Mouse (Mus musculus): ENCODE data around the gene Sorcs3. TPM values are rescaled to one million over a fixed set of nuclear protein-coding genes. Genes with fewer than 3 reads are reported as not detected.

Gene Sorcs3
- polyA plus RNA-seq, 1 experiment from 2014 or later: 0.94 TPM

DNA sequence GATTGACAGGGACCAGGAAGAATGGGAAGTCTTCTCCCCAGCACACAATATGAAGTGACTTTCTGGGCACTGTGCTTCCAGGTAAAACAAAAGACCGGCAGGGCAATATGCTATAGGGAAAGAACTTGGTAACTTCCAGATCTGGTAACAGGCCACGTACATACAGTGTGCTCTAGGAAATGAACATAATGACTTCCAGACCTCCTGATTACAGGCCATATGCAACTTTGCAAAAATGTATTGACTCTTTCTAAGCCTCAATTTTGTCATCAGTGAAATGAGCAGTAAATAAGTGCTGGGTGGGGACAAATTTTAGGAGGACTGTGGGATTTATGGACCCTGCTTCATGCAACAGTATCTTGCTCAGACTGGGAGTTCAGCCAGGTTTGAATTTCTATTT lies 88.4 kb downstream of the Sorcs3 start:
- Histone ChIP-seq H3K4me2 (ENCODE audit: low read depth, low read length) (no peak overlapping the region), H3K36me3 (replicated peaks; ENCODE audit: control insufficient read depth, insufficient read depth, low read depth, low read length) (no peaks in the 10 kb centered on the region), H3K27me3 (ENCODE audit: control insufficient read depth, insufficient read depth, low read length) (no peaks in the 10 kb centered on the region), H3K9me3 (replicated peaks; ENCODE audit: control insufficient read depth, low read length) (no peaks in the 10 kb centered on the region), H3K4me1 (ENCODE audit: control insufficient read depth, insufficient read depth, low read length) (no peaks in the 10 kb centered on the region), H3K4me3 (ENCODE audit: low read depth, low read length) (no peak overlapping the region), H3K27ac (replicated peaks; ENCODE audit: low read depth, low read length) (no peak overlapping the region), H3K9ac (replicated peaks; ENCODE audit: low read length) (no peak overlapping the region)
- WGBS: 32% methylated on average over 2 of the region's 2 CpGs
- DNase-seq (ENCODE audit: low spot score) (peak; percentile 69), ATAC-seq (replicated peaks; ENCODE audit: insufficient number of reproducible peaks, low FRiP score, low TSS enrichment, low read depth) (no peak; the same call in 1 of the 2 replicates)

- Histone ChIP-seq H3K27me3 (ENCODE audit: control insufficient read depth, insufficient read depth, low read length) (no peaks in the 10 kb centered on the region), H3K9ac (replicated peaks; ENCODE audit: low read length) (no peak overlapping the region), H3K4me3 (ENCODE audit: low read depth, low read length) (no peak overlapping the region), H3K4me2 (ENCODE audit: low read depth, low read length) (no peak overlapping the region), H3K9me3 (replicated peaks; ENCODE audit: control insufficient read depth, low read length) (no peaks in the 10 kb centered on the region), H3K4me1 (ENCODE audit: control insufficient read depth, insufficient read depth, low read length) (no peaks in the 10 kb centered on the region), H3K27ac (replicated peaks; ENCODE audit: low read depth, low read length) (no peak overlapping the region), H3K36me3 (replicated peaks; ENCODE audit: control insufficient read depth, insufficient read depth, low read depth, low read length) (no peaks in the 10 kb centered on the region)
- DNase-seq (ENCODE audit: low spot score) (no peak), ATAC-seq (replicated peaks; ENCODE audit: insufficient number of reproducible peaks, low FRiP score, low TSS enrichment, low read depth) (no peak)
- 75% methylated on average over 2 of the region's 2 CpGs for WGBS
These were observed 92.6 kb downstream of the Sorcs3 start for GRCm38 (mm10) chr19:48298384-48298783.

DNA sequence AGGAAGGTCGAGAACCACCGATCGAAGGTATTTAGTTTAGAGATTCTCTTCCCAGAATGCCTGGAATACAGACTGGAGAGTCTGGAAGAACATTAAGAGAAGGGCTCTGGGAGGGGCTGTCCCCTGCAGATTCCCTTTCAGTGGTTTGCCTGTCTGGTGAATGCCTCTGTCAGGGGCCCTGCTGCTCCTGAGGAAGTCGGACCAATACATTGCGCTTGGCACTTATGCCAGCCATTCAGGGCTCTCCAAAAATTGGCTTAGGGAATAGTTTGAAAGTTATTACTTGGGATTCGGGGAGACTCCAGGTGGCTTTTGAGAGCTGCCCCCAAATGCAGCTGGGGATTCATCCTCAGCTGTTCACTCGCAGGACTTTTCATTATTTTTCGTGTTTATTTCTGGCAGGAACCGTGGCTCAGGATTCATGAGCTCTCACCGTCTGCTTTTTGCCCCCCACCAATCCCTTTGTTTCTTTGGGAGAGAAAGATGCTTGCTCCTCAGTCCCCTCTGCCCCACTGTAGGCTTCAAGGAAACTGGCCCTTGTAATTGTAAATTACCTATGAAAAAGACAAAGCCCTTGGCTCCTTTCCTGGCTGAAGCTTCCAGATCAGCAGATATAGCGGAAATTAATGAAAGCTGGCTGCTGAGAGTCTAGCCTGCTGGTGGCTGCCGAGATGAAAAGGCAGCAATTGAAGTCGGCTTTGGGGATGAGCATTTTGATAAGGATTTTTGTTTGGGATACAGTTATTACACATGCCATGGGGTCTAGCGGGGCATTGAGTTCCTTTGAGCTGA lies 94.8 kb downstream of the Sorcs3 start:
- Histone ChIP-seq H3K4me3 (ENCODE audit: low read depth, low read length) (no peak overlapping the region), H3K9ac (replicated peaks; ENCODE audit: low read length) (no peak overlapping the region), H3K9me3 (replicated peaks; ENCODE audit: control insufficient read depth, low read length) (no peaks in the 10 kb centered on the region), H3K4me1 (ENCODE audit: control insufficient read depth, insufficient read depth, low read length) (no peaks in the 10 kb centered on the region), H3K36me3 (replicated peaks; ENCODE audit: control insufficient read depth, insufficient read depth, low read depth, low read length) (no peaks in the 10 kb centered on the region), H3K4me2 (ENCODE audit: low read depth, low read length) (no peak overlapping the region), H3K27ac (replicated peaks; ENCODE audit: low read depth, low read length) (no peak overlapping the region), H3K27me3 (ENCODE audit: control insufficient read depth, insufficient read depth, low read length) (no peaks in the 10 kb centered on the region)
- ATAC-seq (replicated peaks; ENCODE audit: insufficient number of reproducible peaks, low FRiP score, low TSS enrichment, low read depth) (no peak), DNase-seq (ENCODE audit: low spot score) (no peak)
- WGBS: 33% methylated on average over 14 of the region's 14 CpGs

DNA sequence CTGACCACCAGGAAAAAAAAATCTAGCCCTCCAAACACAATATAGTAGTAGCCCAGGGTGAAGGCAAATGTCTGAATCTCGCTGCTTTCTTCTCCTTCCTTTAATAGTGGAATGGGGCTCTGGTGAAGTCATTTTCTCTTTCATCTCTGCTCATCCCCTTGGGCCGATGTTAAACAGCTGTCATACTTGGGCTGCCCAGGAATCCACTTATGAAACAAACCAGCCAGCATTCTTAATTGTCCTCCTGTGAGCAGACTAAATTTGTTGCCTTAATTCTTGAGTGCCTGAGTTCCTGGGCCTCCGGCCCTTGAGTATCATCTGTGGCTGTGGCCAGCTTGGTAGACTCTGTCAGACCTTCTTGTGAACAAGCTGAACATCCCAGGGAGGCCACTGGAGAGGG lies 95.5 kb downstream of the Sorcs3 start:
- Histone ChIP-seq H3K9ac (replicated peaks; ENCODE audit: low read length) (no peak overlapping the region), H3K27me3 (ENCODE audit: control insufficient read depth, insufficient read depth, low read length) (no peaks in the 10 kb centered on the region), H3K4me2 (ENCODE audit: low read depth, low read length) (no peak overlapping the region), H3K9me3 (replicated peaks; ENCODE audit: control insufficient read depth, low read length) (no peaks in the 10 kb centered on the region), H3K4me3 (ENCODE audit: low read depth, low read length) (no peak overlapping the region), H3K27ac (replicated peaks; ENCODE audit: low read depth, low read length) (no peak overlapping the region), H3K36me3 (replicated peaks; ENCODE audit: control insufficient read depth, insufficient read depth, low read depth, low read length) (no peaks in the 10 kb centered on the region), H3K4me1 (ENCODE audit: control insufficient read depth, insufficient read depth, low read length) (no peaks in the 10 kb centered on the region)
- 46% methylated on average over 3 of the region's 3 CpGs for WGBS
- ATAC-seq (replicated peaks; ENCODE audit: insufficient number of reproducible peaks, low FRiP score, low TSS enrichment, low read depth): no peak
- DNase-seq (ENCODE audit: low spot score): no peak

DNA sequence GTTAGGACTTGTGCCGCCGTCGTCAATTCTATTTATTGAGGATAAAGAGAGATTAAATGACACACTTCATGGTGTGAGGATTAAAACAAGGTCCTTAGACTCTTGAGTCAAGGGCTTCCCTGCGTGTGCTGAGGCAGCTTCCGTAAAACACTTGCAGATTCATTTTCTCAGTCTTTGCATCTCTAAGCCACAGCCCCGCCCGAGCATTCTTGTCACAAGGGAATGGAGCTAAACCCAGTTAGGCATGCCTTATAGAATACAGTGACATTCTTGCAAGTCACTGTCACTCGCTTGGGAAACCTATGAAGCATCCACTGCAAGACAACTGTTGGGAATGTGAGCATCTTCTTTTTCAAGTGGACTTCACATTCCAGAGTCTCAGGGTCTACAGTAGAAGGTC lies 102.5 kb downstream of the Sorcs3 start:
- Histone ChIP-seq H3K4me2 (ENCODE audit: low read depth, low read length) (no peak overlapping the region), H3K27me3 (ENCODE audit: control insufficient read depth, insufficient read depth, low read length) (no peaks in the 10 kb centered on the region), H3K9ac (replicated peaks; ENCODE audit: low read length) (no peak overlapping the region), H3K9me3 (replicated peaks; ENCODE audit: control insufficient read depth, low read length) (no peaks in the 10 kb centered on the region), H3K4me1 (ENCODE audit: control insufficient read depth, insufficient read depth, low read length) (no peaks in the 10 kb centered on the region), H3K27ac (replicated peaks; ENCODE audit: low read depth, low read length) (no peak overlapping the region), H3K4me3 (ENCODE audit: low read depth, low read length) (no peak overlapping the region), H3K36me3 (replicated peaks; ENCODE audit: control insufficient read depth, insufficient read depth, low read depth, low read length) (no peaks in the 10 kb centered on the region)
- no peak for ATAC-seq (replicated peaks; ENCODE audit: insufficient number of reproducible peaks, low FRiP score, low TSS enrichment, low read depth)
- WGBS: 84% methylated on average over 8 of the region's 8 CpGs
- no peak for DNase-seq (ENCODE audit: low spot score)

GRCm38 (mm10) chr19:48309531-48310337 lies 103.9 kb downstream of the Sorcs3 start:
- no peak overlapping the region for H3K9ac ChIP-seq (replicated peaks; ENCODE audit: low read length)
- no peak overlapping the region for H3K4me3 ChIP-seq (ENCODE audit: low read depth, low read length)
- H3K27ac ChIP-seq (replicated peaks; ENCODE audit: low read depth, low read length): no peak overlapping the region
- H3K36me3 ChIP-seq (replicated peaks; ENCODE audit: control insufficient read depth, insufficient read depth, low read depth, low read length): no peaks in the 10 kb centered on the region
- DNase-seq (ENCODE audit: low spot score) (no peak), ATAC-seq (replicated peaks; ENCODE audit: insufficient number of reproducible peaks, low FRiP score, low TSS enrichment, low read depth) (no peak)
- H3K4me1 ChIP-seq (ENCODE audit: control insufficient read depth, insufficient read depth, low read length): no peaks in the 10 kb centered on the region
- no peaks in the 10 kb centered on the region for H3K27me3 ChIP-seq (ENCODE audit: control insufficient read depth, insufficient read depth, low read length)
- H3K4me2 ChIP-seq (ENCODE audit: low read depth, low read length): no peak overlapping the region
- 70% methylated on average over 15 of the region's 15 CpGs for WGBS
- no peaks in the 10 kb centered on the region for H3K9me3 ChIP-seq (replicated peaks; ENCODE audit: control insufficient read depth, low read length)

- Histone ChIP-seq H3K4me1 (ENCODE audit: control insufficient read depth, insufficient read depth, low read length) (no peaks in the 10 kb centered on the region), H3K27ac (replicated peaks; ENCODE audit: low read depth, low read length) (no peak overlapping the region), H3K27me3 (ENCODE audit: control insufficient read depth, insufficient read depth, low read length) (no peaks in the 10 kb centered on the region), H3K36me3 (replicated peaks; ENCODE audit: control insufficient read depth, insufficient read depth, low read depth, low read length) (no peaks in the 10 kb centered on the region), H3K4me2 (ENCODE audit: low read depth, low read length) (no peak overlapping the region), H3K9ac (replicated peaks; ENCODE audit: low read length) (no peak overlapping the region), H3K9me3 (replicated peaks; ENCODE audit: control insufficient read depth, low read length) (no peaks in the 10 kb centered on the region), H3K4me3 (ENCODE audit: low read depth, low read length) (no peak overlapping the region)
- no peak for ATAC-seq (replicated peaks; ENCODE audit: insufficient number of reproducible peaks, low FRiP score, low TSS enrichment, low read depth)
- no peak for DNase-seq (ENCODE audit: low spot score)
- WGBS: 83% methylated on average over 6 of the region's 6 CpGs
These were observed 104.5 kb downstream of the Sorcs3 start for GRCm38 (mm10) chr19:48310338-48310710.

- Histone ChIP-seq H3K4me1 (ENCODE audit: control insufficient read depth, insufficient read depth, low read length) (no peaks in the 10 kb centered on the region), H3K9ac (replicated peaks; ENCODE audit: low read length) (no peak overlapping the region), H3K27me3 (ENCODE audit: control insufficient read depth, insufficient read depth, low read length) (no peaks in the 10 kb centered on the region), H3K4me2 (ENCODE audit: low read depth, low read length) (no peak overlapping the region), H3K9me3 (replicated peaks; ENCODE audit: control insufficient read depth, low read length) (no peaks in the 10 kb centered on the region), H3K36me3 (replicated peaks; ENCODE audit: control insufficient read depth, insufficient read depth, low read depth, low read length) (no peaks in the 10 kb centered on the region), H3K4me3 (ENCODE audit: low read depth, low read length) (no peak overlapping the region), H3K27ac (replicated peaks; ENCODE audit: low read depth, low read length) (no peak overlapping the region)
- DNase-seq (ENCODE audit: low spot score) (no peak), ATAC-seq (replicated peaks; ENCODE audit: insufficient number of reproducible peaks, low FRiP score, low TSS enrichment, low read depth) (no peak)
- WGBS: 93% methylated on average over 9 of the region's 9 CpGs
These were observed 108.0 kb downstream of the Sorcs3 start for GRCm38 (mm10) chr19:48313776-48314175.

Data from embryonic facial prominence, embryonic 11.5 days (tissue).